Mouse (Mus musculus) telencephalon, adult 2 months (tissue): ENCODE measurements around the gene Adck1.
"Not testable (repeated sequence)": the region's sequence is repeated elsewhere in the genome, so short reads cannot be mapped to it uniquely, and the experiment has no call there.

Source experiments
- DNase-seq: peaks from one replicate; pipeline ENCODE4 v3.0.0-alpha.2; 2011; ENCODE audit warnings: low read depth, low spot score

Adck1 gene

DNA sequence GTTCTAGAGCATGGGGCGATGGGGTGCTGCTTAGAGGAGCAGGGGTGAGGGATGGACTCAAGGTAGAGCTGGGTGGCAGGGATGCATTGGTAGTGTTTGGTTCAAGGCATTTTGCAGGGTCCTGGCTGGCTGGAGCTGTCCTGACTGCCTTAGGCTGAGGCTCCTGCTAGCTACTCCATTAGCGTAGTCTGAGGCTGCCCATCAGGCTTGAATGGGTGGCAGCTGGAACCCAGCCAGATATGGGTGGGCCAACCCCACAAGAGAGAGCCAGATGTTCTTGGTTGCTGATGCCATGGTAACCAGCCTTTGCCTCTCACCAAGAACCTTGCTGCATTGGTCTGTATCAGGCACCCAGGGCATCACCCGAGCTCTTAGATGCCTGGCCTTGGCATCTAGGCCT lies 66.6 kb downstream of the Adck1 start:
- DNase-seq, result no peak

DNA sequence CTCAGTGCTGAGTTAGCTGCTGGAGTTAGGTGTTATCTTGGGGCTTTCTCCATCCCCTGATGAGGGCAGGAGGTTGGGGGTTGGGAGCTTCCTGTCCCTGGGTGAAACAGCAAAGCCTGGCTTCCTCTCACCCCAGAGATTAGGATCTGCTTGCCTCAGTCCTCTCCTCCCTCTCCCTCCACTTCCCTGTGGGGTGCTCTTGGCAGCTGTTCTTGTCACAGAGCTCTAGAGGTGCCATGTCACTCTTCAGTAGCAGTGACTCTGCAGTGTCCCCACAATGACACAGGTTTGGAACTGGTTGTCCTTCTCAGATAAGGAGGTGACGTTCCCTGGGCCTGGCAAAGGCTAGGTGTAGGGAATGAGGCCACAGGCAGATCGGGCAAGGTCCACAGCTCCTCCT lies 68.4 kb downstream of the Adck1 start:
- no peak for DNase-seq

DNA sequence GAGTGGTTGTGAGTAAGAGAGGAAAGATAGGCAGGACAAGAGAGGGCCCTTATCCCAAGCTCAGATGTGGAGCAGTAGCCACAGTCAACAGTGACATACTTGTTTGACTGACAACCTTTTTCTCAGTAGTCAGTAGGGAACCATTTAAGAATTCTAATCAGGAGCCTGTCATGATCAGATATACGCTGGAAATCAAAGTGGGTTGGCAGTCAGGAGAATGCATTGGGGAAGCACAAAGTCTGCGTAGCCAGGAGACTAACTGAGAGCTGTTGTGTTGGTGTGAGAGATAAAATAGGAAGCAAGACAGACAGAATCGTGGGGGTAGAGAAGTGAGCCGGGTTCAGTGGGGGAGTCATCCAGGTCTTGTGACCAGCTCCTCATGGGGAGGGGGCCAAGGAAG lies 71.9 kb downstream of the Adck1 start:
- no peak for DNase-seq

DNA sequence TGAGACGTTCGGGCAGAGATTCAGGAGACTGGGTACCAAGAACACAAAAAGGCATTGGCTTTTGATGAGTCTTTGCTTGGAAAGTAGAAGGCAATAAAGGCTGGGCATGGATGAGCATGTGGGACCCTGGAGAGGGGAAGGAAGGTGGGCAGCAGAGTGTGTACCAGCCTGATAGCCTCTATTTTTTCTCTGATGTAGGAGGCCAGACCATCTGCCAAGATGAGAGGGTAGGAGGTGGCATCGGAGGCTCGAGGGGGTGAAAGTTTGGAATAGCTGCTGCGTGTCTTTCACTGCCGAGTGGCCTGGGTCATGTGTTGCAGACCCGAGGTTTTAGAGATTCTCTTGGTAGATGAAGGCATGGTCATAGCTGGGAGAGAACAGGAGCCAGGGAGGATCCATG lies 72.8 kb downstream of the Adck1 start:
- no peak for DNase-seq

DNA sequence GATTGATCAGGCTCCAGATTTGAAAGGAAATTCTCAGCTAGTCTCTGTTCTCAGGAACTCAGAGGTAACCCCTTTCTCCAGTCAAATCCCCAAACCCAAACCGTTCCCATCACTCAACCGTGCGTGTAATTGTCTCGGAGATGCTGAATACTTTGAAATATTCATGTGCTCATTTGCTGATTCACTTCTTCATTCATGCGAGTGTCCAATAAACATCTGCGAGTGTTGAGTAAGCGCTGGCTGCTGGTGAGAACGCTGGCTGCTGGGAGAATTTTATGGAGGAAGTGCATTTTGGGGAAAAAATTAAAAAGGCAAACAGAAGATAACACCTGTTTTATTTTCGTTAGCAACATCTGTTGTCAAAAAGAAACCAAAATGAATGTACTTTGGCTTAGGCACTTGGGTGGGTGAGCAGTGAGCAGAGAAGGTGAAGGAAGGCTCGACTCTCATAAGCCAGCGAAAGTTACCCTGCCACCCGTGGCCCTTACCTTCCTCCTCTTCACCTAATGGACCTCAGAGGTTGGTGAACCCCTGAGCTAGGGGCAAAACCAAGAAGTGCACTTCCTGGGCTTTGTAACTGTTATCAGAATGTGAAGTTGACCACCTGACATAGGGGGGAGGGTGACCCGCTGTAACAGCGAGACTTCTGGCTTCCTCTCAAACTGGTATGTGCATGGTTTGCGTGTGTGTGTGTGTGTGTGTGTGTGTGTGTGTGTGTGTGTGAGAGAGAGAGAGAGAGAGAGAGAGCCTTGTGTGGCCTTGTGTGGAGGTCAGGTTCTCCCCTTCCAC lies 76.8 kb downstream of the Adck1 start:
- DNase-seq, result no peak

DNA sequence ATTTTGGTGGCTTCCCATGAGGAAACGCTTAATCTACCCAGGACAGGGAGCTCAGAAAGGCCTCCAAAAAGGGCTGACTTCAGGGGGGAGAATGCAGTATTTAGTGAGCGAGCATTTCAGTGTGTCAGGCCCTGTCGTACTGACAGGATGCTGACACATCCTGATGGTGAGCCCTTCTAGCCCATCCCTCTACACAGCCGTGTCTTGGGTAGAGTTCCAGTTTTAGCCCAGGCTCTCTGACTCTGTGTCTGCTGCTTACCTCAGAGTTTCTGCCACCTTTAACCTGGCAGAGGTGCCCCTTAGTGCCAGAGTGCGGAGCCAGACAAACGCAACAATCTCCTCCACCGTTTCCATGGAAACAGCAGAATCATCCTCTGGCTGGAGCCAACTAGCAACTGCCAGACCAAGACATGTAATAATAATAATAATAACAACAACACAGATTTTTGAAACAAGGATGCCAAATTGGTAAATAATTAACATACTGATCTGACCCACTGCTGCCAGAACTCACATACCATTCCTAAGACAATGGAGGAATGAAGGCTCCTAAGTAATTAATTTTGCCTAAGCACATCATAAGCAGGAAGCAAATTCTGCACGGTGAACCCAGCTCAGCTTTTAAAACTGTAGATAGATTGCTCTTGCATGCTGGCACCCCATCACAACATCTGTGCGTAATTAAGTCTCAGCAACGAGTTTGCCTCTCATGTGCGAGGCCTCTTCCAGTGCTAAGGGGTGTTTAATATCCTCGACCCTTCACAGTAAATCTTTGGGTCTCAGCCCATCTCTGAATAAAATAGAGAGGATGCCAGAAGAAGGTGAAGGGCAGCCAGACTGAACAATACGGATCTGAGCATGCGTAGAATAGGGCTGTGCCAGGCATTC lies 81.8 kb downstream of the Adck1 start:
- no peak for DNase-seq

DNA sequence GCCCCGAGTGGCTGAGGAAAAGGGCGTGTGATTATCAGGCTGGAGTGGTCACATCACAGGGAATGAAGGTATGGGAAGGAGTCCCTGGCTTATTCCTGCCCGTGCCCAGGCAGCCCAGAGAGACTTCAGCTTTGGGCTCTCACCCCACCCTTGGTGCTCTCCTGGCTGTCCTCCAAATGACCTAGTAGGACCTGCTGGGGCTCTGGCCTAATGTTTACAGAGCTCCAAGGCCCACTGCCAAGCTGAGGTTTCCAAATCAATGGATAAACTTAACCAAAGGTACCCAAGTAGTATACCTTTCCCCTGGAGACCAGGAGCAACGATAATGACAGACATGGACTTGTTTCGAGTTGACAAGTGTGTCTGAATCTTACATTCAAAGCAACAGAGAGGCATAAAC lies 83.7 kb downstream of the Adck1 start:
- DNase-seq, result no peak

DNA sequence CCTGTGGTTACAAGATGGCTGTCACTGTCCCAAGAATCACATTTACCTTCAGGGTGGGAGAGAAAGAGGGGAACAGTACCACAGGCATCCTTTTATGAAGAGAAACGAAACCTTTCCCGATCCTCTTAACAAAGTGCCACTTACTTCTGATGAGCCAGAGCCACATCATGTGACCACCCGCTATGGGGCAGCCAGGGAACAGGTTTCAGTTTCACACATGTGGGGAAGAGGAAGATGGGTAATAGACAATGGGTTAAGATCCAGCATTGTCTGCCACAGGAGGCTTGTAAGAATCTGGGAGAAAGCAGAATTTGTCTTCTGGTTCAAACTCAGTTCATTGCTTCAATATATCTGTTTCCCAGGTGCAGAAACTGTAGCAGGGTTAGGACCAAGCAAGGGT lies 85.1 kb downstream of the Adck1 start:
- no peak for DNase-seq

DNA sequence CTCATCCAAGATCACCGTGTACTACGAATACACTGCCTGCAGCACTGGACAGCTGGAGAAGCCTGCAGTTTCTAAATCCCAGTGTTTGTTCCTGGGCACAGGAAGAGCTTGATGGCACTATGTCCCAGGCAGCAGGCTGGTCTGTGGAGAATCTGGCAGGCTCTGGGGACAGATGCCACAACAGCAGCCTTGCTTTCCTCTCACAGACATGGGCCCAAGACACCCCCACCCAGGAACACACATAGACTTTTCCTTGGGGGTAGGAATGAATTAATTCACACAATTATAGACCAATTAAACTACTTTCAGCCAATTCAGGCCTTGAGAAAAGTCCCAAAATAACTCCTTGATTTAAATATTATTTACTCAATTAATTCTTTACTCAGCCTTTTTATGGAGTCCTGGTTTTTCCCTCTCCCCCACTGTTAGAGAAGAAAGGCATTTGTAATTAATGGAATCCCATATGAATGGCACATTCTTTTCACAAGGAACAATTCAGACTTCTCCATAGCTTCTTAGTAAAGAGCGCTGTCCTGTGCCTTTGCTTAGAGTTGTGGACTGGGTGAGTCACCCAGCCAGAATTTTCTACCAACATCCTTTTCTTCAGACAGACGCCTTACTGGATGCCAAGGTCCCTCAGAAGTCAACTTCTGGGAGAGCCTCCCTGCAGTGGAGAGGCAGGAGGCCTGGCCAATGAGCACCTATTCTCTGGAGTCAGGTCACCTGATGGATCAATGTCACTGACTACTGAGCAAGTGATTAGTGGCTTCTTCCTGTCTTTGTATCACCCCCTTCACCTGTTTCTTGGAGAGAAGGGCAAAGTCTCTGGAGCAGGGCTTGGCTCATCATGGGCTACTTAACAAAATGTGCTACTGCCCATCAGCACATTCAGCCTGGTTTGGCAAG lies 90.6 kb downstream of the Adck1 start:
- DNase-seq, result no peak

DNA sequence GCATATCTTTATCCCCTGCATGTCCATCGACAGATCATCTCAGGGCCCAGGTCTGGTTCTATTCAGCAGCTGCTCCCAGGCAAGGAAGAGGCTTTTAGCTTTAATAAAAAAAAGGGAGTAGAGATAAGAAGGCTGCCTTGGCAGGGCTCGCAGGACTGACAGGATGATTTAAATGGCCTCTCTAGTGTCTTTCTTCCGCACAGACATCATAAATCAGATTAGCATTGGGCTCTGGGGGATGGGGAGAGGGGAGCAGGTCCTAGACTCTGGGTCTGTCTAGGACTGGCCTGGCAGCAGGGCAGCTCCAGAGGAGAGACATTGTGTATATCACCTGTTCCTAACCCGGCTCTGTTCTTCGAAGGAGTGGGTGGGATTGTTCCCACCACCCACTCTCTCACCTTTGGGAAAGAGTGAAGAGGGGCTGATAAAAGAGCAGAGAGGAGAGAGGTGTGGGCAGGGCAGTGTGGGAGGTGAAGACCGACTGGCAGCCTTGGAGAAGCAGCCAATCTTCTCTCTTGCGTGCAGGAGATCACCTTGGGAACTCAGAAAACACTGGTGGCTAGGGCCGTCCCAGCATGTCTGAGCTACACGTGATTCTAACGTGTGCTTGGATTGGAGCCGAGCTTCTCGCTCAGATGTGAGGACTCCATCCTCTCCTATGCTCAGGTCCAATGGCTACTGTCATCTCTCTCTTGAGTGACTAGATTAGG lies 94.5 kb downstream of the Adck1 start:
- DNase-seq, result no peak

DNA sequence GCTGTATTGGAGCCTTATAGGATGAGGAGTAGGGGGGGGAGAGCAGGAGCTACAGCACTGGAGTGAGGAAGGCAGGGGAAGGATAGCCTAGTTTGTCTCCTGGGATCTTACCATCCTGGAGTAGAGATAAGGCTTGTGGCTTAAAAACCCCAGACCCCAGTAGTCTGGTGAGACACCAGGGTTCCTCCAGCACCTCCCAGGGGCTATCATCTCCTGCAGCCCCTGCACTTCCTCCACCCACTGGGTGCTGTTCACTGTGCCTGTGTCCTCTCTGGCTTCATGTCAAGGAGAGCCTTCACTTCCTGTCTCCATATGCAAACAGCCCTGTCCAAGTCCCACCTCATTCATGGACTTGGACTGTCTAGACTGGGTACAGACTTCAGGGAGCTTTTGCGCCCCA lies 96.7 kb downstream of the Adck1 start:
- DNase-seq, result no peak

DNA sequence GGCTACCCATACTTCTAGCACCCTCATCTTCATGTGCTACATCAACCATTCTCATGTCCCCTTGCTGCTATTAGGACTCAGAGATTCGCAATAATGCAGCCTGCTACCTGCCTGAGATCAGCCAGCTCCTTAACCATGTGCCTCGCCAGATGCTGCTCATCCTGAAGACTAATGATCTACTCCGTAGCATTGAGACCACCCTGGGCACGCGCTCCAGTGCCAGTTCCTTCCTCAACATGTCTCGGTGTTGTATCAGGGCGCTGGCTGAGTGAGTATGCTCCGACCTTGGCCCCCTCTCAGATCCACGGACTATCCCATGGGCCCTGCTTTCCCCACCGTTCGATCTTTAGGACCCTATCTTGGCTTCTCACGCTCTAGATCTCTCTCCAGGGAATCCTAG lies 98.6 kb downstream of the Adck1 start:
- no peak for DNase-seq

DNA sequence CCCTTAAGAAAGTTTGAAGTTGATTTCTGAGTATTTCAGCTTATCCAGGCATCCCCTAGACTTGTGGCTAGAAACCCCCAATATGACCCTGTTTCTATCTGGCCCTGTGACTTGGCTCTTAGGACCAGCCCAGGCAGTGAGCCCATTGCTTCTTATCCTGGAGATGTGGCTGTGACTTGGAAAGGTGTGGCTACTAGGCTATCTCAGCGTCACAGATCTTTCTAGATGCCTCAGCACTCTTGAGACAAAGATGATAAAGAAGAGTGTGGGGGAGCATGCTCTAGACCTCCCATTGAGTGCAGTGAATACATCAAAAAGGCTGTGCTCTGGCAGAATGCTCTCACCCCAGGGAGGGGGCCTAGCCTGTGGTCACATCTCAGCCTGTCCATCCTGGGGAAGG lies 99.1 kb downstream of the Adck1 start:
- DNase-seq, result no peak

DNA sequence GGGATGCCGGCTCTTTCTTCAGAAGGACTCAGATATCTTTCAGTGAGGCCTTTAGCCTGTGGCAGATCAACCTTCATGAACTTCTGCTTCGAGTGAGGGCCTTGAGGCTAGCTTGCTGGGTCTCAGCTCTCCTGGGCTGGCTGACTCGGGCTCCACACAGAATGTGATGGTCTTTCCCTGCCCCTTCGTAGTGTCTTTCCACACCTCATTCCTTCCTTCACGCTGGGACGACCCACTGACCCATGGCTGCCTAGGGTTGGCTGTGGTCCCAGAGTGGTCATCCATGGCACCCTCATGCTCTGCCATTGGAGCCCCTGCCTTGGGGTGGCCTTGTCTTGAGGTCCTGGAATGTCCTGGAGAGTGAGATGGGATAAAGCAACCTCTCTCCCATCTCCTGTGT lies 100.7 kb downstream of the Adck1 start:
- no peak for DNase-seq

DNA sequence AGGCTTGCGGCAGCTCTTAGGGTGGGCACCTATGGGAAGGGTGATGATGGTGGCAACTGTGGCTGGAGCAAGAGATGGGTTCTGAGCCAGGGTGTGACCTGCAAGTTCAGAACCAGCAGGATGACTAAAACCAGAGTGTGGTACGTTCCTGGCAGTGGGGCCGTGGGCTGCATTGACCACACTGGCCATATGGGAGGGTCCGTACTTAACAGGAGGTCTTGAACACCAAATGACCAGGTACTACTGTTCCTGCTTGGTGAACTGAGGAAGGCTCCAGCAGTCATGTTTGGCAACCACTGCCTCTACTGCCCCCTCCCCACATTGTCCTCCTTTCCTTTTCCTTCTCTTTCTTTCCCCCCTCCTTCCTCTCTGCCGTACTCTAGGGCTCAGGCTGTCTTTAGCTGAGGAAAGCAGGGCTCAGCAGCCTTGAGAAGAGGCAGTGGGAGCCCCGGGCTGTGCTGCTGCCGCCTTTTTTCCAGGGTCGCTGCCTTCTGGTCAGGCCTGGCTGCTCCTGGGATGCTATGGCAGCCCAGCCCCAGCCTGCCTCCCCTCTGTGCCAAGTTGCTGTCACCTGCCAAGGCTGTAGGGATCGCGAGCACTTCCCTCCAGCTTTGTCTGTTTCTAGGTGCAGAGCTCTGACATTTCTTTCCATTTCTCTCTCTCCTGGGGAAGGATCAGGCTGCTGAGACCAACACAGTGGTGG lies 103.4 kb downstream of the Adck1 start:
- no peak for DNase-seq

DNA sequence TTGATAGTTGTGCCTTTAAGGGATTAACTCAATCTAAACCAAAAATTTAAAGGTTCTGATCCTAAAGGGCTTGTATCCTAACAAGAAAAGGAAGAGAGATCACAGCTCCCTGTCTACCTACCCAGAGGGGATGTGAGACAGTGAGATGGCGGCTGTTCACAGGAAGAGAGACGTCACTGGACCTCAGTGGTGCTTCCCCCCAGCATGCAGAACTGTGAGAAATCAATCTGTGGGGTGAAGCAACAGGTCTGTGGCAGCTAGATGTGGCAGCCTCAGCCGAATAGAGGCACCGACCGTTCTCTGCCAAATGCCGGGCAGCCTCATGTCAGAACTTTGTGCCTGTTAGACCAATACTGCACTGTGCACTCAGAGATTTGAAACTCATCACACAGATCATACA lies 106.4 kb downstream of the Adck1 start:
- DNase-seq, result no peak

DNA sequence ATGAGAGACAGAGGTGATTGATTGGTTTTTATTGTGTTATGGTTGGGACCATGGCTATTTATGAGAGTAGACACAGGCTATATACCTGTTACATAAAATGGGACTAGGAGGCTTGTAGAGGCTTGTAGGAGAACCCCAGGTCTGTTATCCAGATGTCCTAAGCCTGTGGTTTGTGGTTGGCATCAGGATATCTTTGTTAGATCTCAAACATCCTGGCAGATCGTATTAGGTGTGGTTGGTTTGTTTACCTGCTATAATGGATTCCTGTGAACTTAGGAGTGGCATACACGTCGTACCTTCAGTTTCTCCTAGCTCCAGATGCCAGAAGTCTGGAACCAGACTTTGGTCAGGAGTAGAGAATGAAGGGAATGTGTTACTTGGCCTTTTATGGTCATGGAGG lies 106.9 kb downstream of the Adck1 start:
- no peak for DNase-seq

DNA sequence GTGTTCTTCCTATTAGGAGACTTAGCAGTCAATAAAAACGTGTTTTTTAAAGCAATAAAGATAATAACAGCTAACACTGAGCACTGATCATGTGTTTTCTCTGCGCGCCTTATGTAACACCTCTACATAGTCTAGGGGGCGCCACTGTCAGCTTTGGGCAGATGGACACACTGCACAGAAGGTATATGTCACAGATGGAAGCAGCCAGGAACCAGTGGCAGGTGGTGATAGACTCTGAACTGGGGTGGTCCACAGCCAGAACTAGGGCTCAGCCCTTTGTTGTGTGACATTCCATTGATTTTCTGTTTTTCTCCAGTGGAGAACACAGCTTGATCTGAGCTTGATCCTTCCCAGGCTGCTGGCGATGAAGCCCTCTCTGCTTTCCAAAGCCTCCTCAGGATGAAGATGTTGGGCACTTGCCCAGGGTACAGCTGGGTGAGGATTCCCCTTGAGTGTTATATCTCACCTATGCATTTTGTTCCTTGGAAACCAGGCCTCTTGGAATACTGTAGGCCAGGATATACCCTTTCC lies 107.6 kb downstream of the Adck1 start:
- DNase-seq, result no peak

DNA sequence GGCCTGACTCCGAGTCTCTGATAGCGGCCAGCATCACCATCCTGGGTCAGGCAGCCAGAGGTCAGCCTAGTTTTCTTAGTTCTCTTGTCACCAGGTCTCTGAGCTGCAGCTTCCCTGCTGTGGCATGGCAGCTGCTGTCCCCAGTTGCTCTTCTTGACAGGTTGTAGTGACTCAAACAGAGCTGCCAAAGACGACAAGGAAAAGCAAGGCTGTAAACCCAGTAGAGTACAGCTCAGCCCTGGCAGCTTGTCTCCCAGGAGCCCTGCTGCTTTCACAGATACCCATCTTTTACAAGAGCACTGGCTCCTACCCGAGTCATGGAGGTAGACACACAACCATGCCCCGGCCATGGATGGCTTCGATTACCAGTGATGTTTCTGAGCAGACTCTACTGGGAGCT lies 108.3 kb downstream of the Adck1 start:
- no peak for DNase-seq

DNA sequence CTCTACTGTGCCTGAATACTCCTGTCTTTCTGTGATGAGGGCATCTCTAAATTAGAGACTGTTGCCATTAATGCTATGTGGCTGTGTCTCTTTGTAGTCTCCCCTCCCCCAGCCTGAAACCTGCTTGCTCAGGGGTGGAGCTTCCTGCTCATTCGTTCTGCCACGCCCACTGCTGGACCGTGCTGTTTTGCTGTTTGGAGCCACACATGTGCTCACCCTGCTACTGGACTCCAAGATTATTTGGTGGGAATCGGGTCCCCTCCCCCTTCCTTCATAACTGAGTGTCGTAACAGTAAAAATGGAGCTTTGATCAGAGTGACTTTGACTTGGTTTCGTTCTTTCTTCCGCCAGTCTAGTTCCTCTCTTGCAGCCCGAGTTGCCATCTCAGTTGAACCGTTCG lies 111.5 kb downstream of the Adck1 start:
- DNase-seq, result not testable (repeated sequence)

DNA sequence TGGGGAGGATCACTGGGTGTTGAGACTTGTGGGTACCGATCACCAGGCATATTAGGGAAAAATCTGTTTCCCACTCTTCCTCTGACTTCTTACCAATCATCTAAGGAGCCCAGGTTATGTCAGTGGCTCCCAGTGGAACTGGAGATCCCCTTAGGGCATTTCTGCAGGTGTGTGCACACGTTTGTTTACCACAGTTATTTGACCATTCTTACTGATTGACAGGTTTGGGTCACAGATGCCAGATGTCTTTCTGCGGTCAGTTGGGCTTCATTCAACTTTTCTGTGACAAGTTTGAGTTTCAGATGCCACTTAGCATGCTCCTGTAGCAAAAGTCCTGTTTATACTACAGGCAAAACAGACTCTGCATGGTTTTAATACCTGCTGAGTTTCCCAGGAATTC lies 112.5 kb downstream of the Adck1 start:
- no peak for DNase-seq
